Mouse (Mus musculus) stomach, embryonic 14.5 days (tissue): ENCODE data around the gene Leo1. TPM values are rescaled to one million over a fixed set of nuclear protein-coding genes. Genes with fewer than 3 reads are reported as not detected.
"Not testable (repeated sequence)": the region's sequence is repeated elsewhere in the genome, so short reads cannot be mapped to it uniquely, and the experiment has no call there.

Experiments used
- ATAC-seq: fragments of 200-750 bp; cut with Nextera tagmentation; 2 replicates; pipeline ENCODE4 v1.8.0; 2017; ENCODE audit warnings: low read depth, moderate TSS enrichment; ENCODE audit not compliant: insufficient number of reproducible peaks, insufficient read depth, low FRiP score
- H3K27ac ChIP-seq: fragments of 300-500 bp; sonication (generic); 2 replicates; pipeline ENCODE4 v1.5.1; 2014; ENCODE audit warnings: mild to moderate bottlenecking, low read length, moderate library complexity, mixed read lengths
- H3K27me3 ChIP-seq: fragments of 300-500 bp; sonication (generic); 2 replicates; pipeline ENCODE4 v1.6.1; 2014; ENCODE audit warnings: low read length, control low read depth, mixed read lengths; ENCODE audit not compliant: control insufficient read depth, insufficient read depth
- H3K36me3 ChIP-seq: fragments of 300-500 bp; sonication (generic); 2 replicates; pipeline ENCODE4 v1.6.1; 2014; ENCODE audit warnings: mild to moderate bottlenecking, control low read depth, low read length, moderate library complexity, mixed read lengths; ENCODE audit not compliant: control insufficient read depth, insufficient read depth
- H3K4me1 ChIP-seq: fragments of 300-500 bp; sonication (generic); 2 replicates; pipeline ENCODE4 v1.6.1; 2014; ENCODE audit warnings: low read length, control low read depth, mixed read lengths; ENCODE audit not compliant: control insufficient read depth, insufficient read depth
- H3K4me2 ChIP-seq: fragments of 300-500 bp; sonication (generic); replicated peaks from 2 replicates; pipeline ENCODE4 v1.6.1; 2014; ENCODE audit warnings: low read depth, low read length, control low read depth
- H3K4me3 ChIP-seq: fragments of 300-500 bp; sonication (generic); 2 replicates; pipeline ENCODE4 v1.5.1; 2014; ENCODE audit warnings: low read depth, low read length, control low read depth
- H3K9ac ChIP-seq: fragments of 300-500 bp; sonication (generic); replicated peaks from 2 replicates; pipeline ENCODE4 v1.6.1; 2014; ENCODE audit warnings: low read depth, mild to moderate bottlenecking, control low read depth, low read length, moderate library complexity, mixed read lengths
- H3K9me3 ChIP-seq: fragments of 300-500 bp; sonication (generic); 2 replicates; pipeline ENCODE4 v1.6.1; 2016; ENCODE audit warnings: low read depth, low read length, control low read depth; ENCODE audit not compliant: control insufficient read depth
- WGBS: fragments of 180-500 bp; shearing (Covaris S2); extraction: QIAGEN DNeasy Blood & Tissue Kit; methylation state at CpG from one replicate; pipeline ENCODE4 v1.1.7; 2014; 5-methylcytosine and 5-hydroxymethylcytosine counted together
- polyA plus RNA-seq: library from polyadenylated mRNA; unstranded; fragments of >200 nt; fragmentation: Nextera tagmentation; extraction: Ambion mirVana; gene quantifications from 2 replicates; pipeline ENCODE4 v1.2.1, GENCODE M21; 2014

The Leo1 gene
- polyA plus RNA-seq, 1 experiment from 2014 or later, result 39.6 TPM

DNA sequence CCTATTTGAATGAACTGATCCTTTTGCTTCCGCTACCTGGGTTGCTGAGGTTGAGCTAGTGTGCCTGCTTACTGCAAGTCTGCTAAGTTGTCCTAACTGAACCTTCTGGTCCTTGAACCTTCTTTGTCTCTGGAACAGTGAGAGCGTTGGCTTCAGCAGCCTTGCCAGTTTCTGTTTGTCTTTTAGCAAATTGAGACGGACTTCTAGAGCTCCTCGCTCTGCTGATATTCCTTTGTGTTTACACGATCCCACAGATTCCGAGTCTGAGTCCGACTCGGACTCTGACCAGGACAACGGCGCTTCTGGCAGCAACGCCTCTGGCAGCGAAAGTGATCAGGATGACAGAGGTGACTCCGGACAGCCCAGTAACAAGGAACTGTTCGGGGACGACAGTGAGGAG is 3.7 kb downstream of the Leo1 start:
- Histone ChIP-seq H3K27me3 (no peaks in the 10 kb centered on the region), H3K9ac (no peak overlapping the region), H3K4me3 (no peak overlapping the region), H3K36me3 (peaks cover 27% of the 10 kb centered on the region), H3K4me1 (peaks cover 10% of the 10 kb centered on the region), H3K27ac (no peak overlapping the region), H3K9me3 (no peaks in the 10 kb centered on the region), H3K4me2 (no peak overlapping the region)
- ATAC-seq, result no peak
- WGBS, result 89% methylated on average over 15 of the region's 15 CpGs

DNA sequence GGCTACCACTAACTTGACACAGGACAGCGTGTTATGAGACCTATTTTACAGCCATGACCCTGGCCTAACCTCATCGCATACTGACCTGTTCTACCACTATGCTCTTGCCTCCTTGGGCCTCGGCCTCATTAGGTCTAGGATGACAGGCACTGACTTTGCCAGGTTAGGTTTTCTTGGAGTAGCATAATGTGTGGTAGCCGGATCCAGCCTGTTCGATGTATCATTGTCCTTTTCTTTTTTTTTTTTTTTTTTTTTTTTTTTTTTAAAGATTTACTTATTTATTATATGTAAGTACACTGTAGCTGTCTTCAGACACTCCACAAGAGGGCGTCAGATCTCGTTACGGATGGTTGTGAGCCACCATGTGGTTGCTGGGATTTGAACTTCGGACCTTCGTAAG is 5.2 kb downstream of the Leo1 start:
- not testable (repeated sequence) for H3K9me3 ChIP-seq, H3K27me3 ChIP-seq, H3K4me3 ChIP-seq, ATAC-seq, H3K9ac ChIP-seq, H3K4me2 ChIP-seq, H3K27ac ChIP-seq
- Histone ChIP-seq H3K36me3 (peaks cover 40% of the 10 kb centered on the region), H3K4me1 (peaks cover 10% of the 10 kb centered on the region)
- 86% methylated on average over 10 of the region's 10 CpGs for WGBS

DNA sequence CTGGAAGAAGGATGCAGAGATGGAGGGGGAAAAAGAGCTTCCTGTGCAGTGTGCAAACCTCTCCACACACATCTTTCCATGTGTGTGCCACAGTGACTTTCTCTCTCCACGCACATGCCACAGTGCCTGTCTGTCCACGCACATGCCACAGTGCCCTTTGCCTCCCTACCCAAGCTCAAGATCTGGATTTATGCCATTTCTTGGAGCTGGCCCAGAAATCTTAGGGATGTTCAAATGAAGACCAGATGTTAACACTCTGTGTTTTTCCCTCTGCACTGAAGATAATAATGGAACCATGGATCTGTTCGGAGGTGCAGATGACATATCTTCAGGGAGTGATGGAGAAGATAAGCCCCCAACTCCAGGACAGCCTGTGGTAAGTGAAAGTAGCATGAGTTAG is 6.7 kb downstream of the Leo1 start:
- ATAC-seq, result no peak
- Histone ChIP-seq H3K9me3 (no peaks in the 10 kb centered on the region), H3K36me3 (peaks cover 53% of the 10 kb centered on the region), H3K27ac (no peak overlapping the region), H3K4me1 (no peaks in the 10 kb centered on the region), H3K27me3 (no peaks in the 10 kb centered on the region), H3K4me3 (no peak overlapping the region), H3K4me2 (no peak overlapping the region), H3K9ac (no peak overlapping the region)
- WGBS, result 84% methylated on average over 3 of the region's 3 CpGs

DNA sequence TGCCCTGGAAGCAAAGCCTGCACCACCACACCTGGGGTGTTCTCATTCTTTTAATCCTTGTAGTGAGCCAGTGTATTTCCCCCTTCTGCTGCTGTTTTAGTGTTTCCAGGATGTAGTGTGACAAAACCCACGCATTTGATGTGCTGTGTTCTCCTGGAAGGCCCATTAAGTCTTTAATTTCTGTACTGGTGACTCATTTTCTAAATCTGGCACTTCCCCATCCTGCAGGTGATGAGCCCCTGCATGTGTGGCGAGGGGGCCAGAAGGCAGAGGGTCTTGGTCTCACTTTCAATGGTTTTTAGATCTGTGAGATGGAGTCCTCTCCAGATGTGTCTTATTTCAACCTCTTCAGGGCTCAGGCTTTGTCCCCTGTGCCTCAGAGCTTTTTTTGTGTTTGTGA is 12.7 kb downstream of the Leo1 start:
- 92% methylated on average over 2 of the region's 2 CpGs for WGBS
- Histone ChIP-seq H3K27ac (no peak overlapping the region), H3K27me3 (no peaks in the 10 kb centered on the region), H3K9ac (no peak overlapping the region), H3K4me1 (no peaks in the 10 kb centered on the region), H3K4me2 (no peak overlapping the region), H3K36me3 (peaks cover 90% of the 10 kb centered on the region), H3K9me3 (no peaks in the 10 kb centered on the region), H3K4me3 (no peak overlapping the region)
- no peak for ATAC-seq

DNA sequence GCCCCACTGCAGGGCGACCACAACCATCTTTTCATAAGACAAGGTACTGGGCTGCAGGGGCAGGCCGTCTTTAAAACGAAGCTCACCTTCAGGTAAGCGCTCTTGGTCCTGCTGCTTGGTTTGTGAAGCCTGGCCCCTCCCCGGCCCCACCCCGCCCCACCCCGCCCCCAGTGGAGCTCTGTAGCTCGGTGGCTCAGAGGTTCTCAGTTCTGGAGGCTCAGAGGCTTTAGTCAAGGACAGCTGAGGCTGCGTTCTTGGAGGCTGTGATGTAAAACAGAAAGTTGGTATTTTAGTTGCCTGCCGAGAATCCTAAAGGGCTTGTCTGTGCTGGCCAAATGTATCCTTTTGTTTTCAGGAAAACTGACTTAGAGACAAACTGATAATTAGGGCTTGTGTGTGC is 14.4 kb downstream of the Leo1 start:
- peaks cover 91% of the 10 kb centered on the region for H3K36me3 ChIP-seq
- no peak for ATAC-seq
- H3K9me3 ChIP-seq, result no peaks in the 10 kb centered on the region
- no peak overlapping the region for H3K4me3 ChIP-seq
- WGBS, result 80% methylated on average over 10 of the region's 10 CpGs
- no peaks in the 10 kb centered on the region for H3K4me1 ChIP-seq
- no peak overlapping the region for H3K27ac ChIP-seq
- H3K27me3 ChIP-seq, result no peaks in the 10 kb centered on the region
- H3K4me2 ChIP-seq, result no peak overlapping the region
- no peak overlapping the region for H3K9ac ChIP-seq

DNA sequence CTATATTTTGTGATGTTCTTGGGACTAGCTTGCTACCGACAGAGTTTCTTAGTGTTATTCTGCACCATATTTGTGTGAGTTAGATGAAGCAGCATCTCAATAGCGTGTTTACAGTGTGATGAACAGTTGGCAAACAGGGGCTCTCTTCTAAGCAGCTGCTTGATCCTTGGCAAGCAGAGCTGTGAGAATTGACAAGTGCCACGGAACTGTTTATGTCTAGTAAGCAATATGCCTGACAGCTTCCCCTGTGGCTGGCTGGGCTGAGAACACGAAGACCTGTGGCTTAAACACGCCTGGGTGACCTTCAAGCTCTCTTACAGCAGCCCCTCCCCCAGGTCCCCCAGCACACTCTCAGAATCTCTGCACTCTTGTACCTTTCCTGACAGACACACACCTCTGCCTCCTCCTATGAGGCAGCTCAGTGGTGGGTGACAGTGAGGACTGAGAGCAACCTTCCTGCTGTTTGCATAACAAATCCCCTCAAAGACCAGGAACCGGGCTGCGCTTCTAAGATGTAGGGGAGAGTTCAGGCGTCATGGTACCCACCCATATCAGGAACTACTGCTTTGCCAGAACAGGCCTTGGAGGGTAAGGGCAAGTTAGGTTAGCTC is 21.8 kb downstream of the Leo1 start:
- Histone ChIP-seq H3K27me3 (no peaks in the 10 kb centered on the region), H3K4me3 (no peak overlapping the region), H3K4me2 (no peak overlapping the region), H3K27ac (no peak overlapping the region), H3K9ac (no peak overlapping the region), H3K4me1 (no peaks in the 10 kb centered on the region), H3K36me3 (peaks cover 69% of the 10 kb centered on the region), H3K9me3 (no peaks in the 10 kb centered on the region)
- 82% methylated on average over 8 of the region's 8 CpGs for WGBS
- no peak for ATAC-seq

DNA sequence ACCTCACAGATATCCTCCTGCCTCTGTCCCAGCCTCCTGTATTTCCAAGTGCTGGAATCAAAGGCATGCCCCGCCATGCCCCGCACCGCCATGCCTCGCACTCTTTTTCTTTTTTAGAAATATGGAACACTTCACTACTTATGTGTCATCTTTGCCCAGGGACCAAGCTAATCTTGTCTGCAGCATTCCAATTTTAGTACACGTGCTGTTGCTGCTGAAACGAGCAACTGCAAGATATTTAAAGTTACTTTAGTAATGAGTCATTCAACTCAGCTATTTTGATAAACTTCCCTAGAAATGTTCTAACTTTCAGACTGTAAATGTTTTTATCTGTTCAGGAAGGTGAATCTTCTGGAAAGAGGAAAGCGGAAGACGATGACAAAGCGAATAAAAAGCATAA is 24.5 kb downstream of the Leo1 start:
- H3K4me1 ChIP-seq, result no peaks in the 10 kb centered on the region
- 92% methylated on average over 9 of the region's 9 CpGs for whole genome bisulfite sequencing
- no peaks in the 10 kb centered on the region for H3K9me3 ChIP-seq
- H3K4me2 ChIP-seq, result no peak overlapping the region
- no peak overlapping the region for H3K9ac ChIP-seq
- no peak overlapping the region for H3K27ac ChIP-seq
- H3K27me3 ChIP-seq, result no peaks in the 10 kb centered on the region
- H3K36me3 ChIP-seq, result peaks cover 48% of the 10 kb centered on the region
- ATAC-seq, result no peak
- no peak overlapping the region for H3K4me3 ChIP-seq

DNA sequence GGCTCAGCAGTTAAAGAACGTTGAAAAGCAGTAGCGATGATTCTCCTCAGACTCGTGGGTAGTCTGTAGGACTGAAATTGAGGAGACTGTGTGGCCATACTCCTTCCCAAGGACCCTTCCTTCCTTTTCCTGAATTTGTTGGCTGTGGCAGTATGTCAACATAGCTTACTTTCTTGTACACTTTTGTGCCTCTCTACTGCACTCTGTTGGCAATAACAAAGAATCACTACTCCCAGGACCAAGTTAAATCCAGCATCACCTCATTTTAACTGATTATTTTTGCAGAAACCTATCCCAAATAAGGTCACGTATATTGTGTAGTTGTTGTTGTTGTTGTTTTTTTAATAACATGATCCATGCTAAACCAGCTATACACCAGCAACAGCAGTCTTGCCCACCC is 25.3 kb downstream of the Leo1 start:
- H3K4me2 ChIP-seq, result no peak overlapping the region
- no peak overlapping the region for H3K9ac ChIP-seq
- no peaks in the 10 kb centered on the region for H3K27me3 ChIP-seq
- H3K4me3 ChIP-seq, result no peak overlapping the region
- H3K36me3 ChIP-seq, result peaks cover 40% of the 10 kb centered on the region
- no peak for ATAC-seq
- H3K9me3 ChIP-seq, result no peaks in the 10 kb centered on the region
- no peaks in the 10 kb centered on the region for H3K4me1 ChIP-seq
- WGBS, result 91% methylated on average over 4 of the region's 4 CpGs
- no peak overlapping the region for H3K27ac ChIP-seq

DNA sequence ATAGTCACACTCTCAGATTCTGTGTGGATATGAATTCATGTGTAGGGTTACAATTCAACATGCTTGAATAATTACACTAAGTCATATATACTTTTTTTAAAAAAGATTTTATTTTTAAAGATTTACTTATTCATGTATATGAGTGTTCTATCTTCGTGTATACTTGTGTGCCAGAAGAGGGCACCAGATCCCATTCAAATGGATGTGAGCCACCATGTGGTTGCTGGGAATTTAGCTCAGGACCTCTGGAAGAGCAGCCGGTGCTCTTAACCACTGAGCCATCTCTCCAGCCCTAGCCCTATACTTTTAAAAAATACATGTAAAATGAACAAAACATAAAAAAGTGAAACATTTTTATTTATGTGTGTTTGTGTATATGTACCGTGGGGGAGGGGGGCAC is 26.3 kb downstream of the Leo1 start:
- Histone ChIP-seq H3K4me2 (no peak overlapping the region), H3K4me1 (no peaks in the 10 kb centered on the region), H3K27ac (no peak overlapping the region), H3K36me3 (peaks cover 35% of the 10 kb centered on the region), H3K4me3 (no peak overlapping the region), H3K9me3 (no peaks in the 10 kb centered on the region), H3K9ac (no peak overlapping the region), H3K27me3 (no peaks in the 10 kb centered on the region)
- 96% methylated on average over 3 of the region's 3 CpGs for WGBS
- ATAC-seq, result no peak
